Mouse (Mus musculus): Measurements from ENCODE around the gene Mtx2.

Mtx2 gene

GRCm38 (mm10) chr2:74825730-74826430 is at the start of gene Mtx2:
TSS of gene Mtx2 (plus strand) at chr2:74825803.
- peak; percentile 86 for DNase-seq

GRCm38 (mm10) chr2:74777536-74778275 is 47.9 kb upstream of the Mtx2 start:
- no peak for DNase-seq

- no peak for DNase-seq
These were observed 44.2 kb upstream of the Mtx2 start for GRCm38 (mm10) chr2:74781386-74781785.

GRCm38 (mm10) chr2:74795531-74795930 is 30.1 kb upstream of the Mtx2 start:
- no peak for DNase-seq

- DNase-seq = no peak
These were observed 17.2 kb upstream of the Mtx2 start for GRCm38 (mm10) chr2:74808431-74808830.

- no peak for DNase-seq
These were observed 2.9 kb upstream of the Mtx2 start for GRCm38 (mm10) chr2:74822654-74823053.

GRCm38 (mm10) chr2:74825371-74825729 is 253 bp upstream of the Mtx2 start:
- DNase-seq = no peak

- no peak for DNase-seq
These were observed 21.4 kb downstream of the Mtx2 start for GRCm38 (mm10) chr2:74846992-74847391.

- no peak for DNase-seq
These were observed 21.9 kb downstream of the Mtx2 start for GRCm38 (mm10) chr2:74847516-74847915.

GRCm38 (mm10) chr2:74850036-74850435 is 24.4 kb downstream of the Mtx2 start:
- DNase-seq = no peak

GRCm38 (mm10) chr2:74862070-74862476 is 36.5 kb downstream of the Mtx2 start:
- DNase-seq = peak; percentile 66

- DNase-seq = no peak
These were observed 39.8 kb downstream of the Mtx2 start for GRCm38 (mm10) chr2:74865414-74865813.

GRCm38 (mm10) chr2:74874043-74874442 is 48.4 kb downstream of the Mtx2 start:
- peak; percentile 59 for DNase-seq

GRCm38 (mm10) chr2:74884357-74884756 is 58.8 kb downstream of the Mtx2 start:
- no peak for DNase-seq

- DNase-seq = no peak
These were observed 66.3 kb downstream of the Mtx2 start for GRCm38 (mm10) chr2:74891868-74892267.

- DNase-seq = no peak
These were observed 67.4 kb downstream of the Mtx2 start for GRCm38 (mm10) chr2:74892881-74893615.

GRCm38 (mm10) chr2:74894061-74894460 is 68.5 kb downstream of the Mtx2 start:
- DNase-seq = no peak

GRCm38 (mm10) chr2:74899973-74900372 is 74.4 kb downstream of the Mtx2 start:
- no peak for DNase-seq

- no peak for DNase-seq
These were observed 76.2 kb downstream of the Mtx2 start for GRCm38 (mm10) chr2:74901764-74902295.

GRCm38 (mm10) chr2:74907368-74908291 is 82.0 kb downstream of the Mtx2 start:
- DNase-seq = no peak

GRCm38 (mm10) chr2:74912031-74912430 is 86.4 kb downstream of the Mtx2 start:
- no peak for DNase-seq

GRCm38 (mm10) chr2:74917880-74918537 is 92.4 kb downstream of the Mtx2 start:
- no peak for DNase-seq
